Mouse (Mus musculus) liver, embryonic 14.5 days (tissue): Measurements from ENCODE around the gene 9930021J03Rik.

Source experiments
- CTCF ChIP-seq: IDR thresholded peaks from 2 replicates; pipeline ENCODE4 v1.5.1; 2016; ENCODE audit warnings: antibody characterized with exemption, low read depth, control low read depth
- EP300 ChIP-seq: IDR thresholded peaks from 2 replicates; pipeline ENCODE4 v1.6.1; 2016; ENCODE audit warnings: antibody characterized with exemption, low read depth

GRCm38 (mm10) chr19:29666164-29666563 is 139.6 kb downstream of the 9930021J03Rik start:
- no peak for TF ChIP-seq CTCF
- TF ChIP-seq EP300 = no peak
